8 mouse cellular contexts compared by ENCODE assay signal in genomic region chr17:65961606-65962136, GRCm38 (mm10). TPM values are rescaled to one million over a fixed set of nuclear protein-coding genes. Genes with fewer than 3 reads are reported as not detected.
DNase-seq lines count a peak whose midpoint lies in the region; ATAC-seq and TF ChIP-seq lines count a peak whose summit lies in the region.
"Had no signal": no experiment of that assay in that cellular context is flagged by ENCODE, and none has a peak within 500 bp of the region (broad histone marks: within the 10 kb centered on the region; RNA-seq: fewer than 3 reads in every experiment).

No protein-coding gene starts in this region.

- H3K36me3 ChIP-seq in kidney, postnatal 0 days (ENCODE audit: insufficient read depth, low read length): no peaks in the 10 kb centered on the region
- H3K36me3 ChIP-seq in MEL (ENCODE audit: control insufficient read depth in 1 of 2, insufficient read depth in 2 of 2, low read length in 2 of 2): peaks cover 0 to 7% of the 10 kb centered on the region in 2 experiments; a peak in 2 of 4 replicates
- H3K36me3 ChIP-seq in neural tube, embryonic 15.5 days: no peaks in the 10 kb centered on the region
- H3K36me3 ChIP-seq in midbrain, embryonic 13.5 days: peaks cover 3% of the 10 kb centered on the region; the same call in 1 of the 2 replicates

- no peaks in the 10 kb centered on the region for H3K27me3 ChIP-seq in kidney, postnatal 0 days (ENCODE audit: insufficient read depth, low read length)
- H3K27me3 ChIP-seq in MEL (ENCODE audit: control insufficient read depth in 1 of 2, insufficient read depth in 2 of 2, low read length in 2 of 2): no peaks in the 10 kb centered on the region
- H3K27me3 ChIP-seq in neural tube, embryonic 15.5 days (replicated peaks): no peaks in the 10 kb centered on the region
- H3K27me3 ChIP-seq in midbrain, embryonic 13.5 days: no peaks in the 10 kb centered on the region

- peak; percentile 5 to 59; a peak in 2 of 4 replicates for TF ChIP-seq EP300 in MEL (IDR thresholded peaks at IDR 0.05; ENCODE audit: low read depth in 1 of 2, low read length in 2 of 2)

- DNase-seq in kidney, postnatal 0 days (ENCODE audit: low spot score): no peak
- DNase-seq in kidney, postnatal 14 days: no peak
- DNase-seq in MEL (ENCODE audit: low read depth, low spot score): peak; percentile 71
- DNase-seq in fat pad, adult 2 months (ENCODE audit: extremely low read depth, low read depth, low spot score): peak; percentile 33
- no peak for DNase-seq in right cerebral cortex, postnatal 25 days
- DNase-seq: adrenal gland, postnatal 25 days had no signal

- no peak for TF ChIP-seq CTCF in kidney, postnatal 0 days (IDR thresholded peaks at IDR 0.05; ENCODE audit: low read depth)
- TF ChIP-seq CTCF in MEL (IDR thresholded peaks at IDR 0.05 in 2 of 3, conservative IDR thresholded peaks at IDR 0.05 in 1 of 3; ENCODE audit: control insufficient read depth in 1 of 3, insufficient read depth in 1 of 3, low read depth in 2 of 3, low read length in 3 of 3, poor library complexity in 1 of 3, severe bottlenecking in 1 of 3): no peak

- no peaks in the 10 kb centered on the region for H3K9me3 ChIP-seq in kidney, postnatal 0 days (replicated peaks; ENCODE audit: low read length)
- H3K9me3 ChIP-seq in MEL (replicated peaks; ENCODE audit: insufficient read depth, low read length): no peaks in the 10 kb centered on the region
- H3K9me3 ChIP-seq in neural tube, embryonic 15.5 days (replicated peaks): no peaks in the 10 kb centered on the region
- H3K9me3 ChIP-seq in midbrain, embryonic 13.5 days: no peaks in the 10 kb centered on the region

- peak; percentile 83 for ATAC-seq in kidney, postnatal 0 days (replicated peaks; ENCODE audit: low FRiP score, low read depth)
- peak; percentile 50; the same call in 1 of the 2 replicates for ATAC-seq in neural tube, embryonic 15.5 days (ENCODE audit: low FRiP score)
- ATAC-seq in midbrain, embryonic 13.5 days: no peak

- H3K9ac ChIP-seq in kidney, postnatal 0 days (ENCODE audit: low read depth, low read length): no peak overlapping the region
- H3K9ac ChIP-seq in MEL (ENCODE audit: control insufficient read depth, low read depth, low read length, poor library complexity, severe bottlenecking): no peak overlapping the region
- H3K9ac ChIP-seq in neural tube, embryonic 15.5 days (replicated peaks): no peak overlapping the region
- no peak overlapping the region for H3K9ac ChIP-seq in midbrain, embryonic 13.5 days (replicated peaks)

- no peak for TF ChIP-seq POLR2A in MEL (IDR thresholded peaks at IDR 0.05; ENCODE audit: control insufficient read depth in 1 of 2, insufficient read depth in 1 of 2, low read depth in 1 of 2, low read length in 2 of 2, poor library complexity in 1 of 2)

- no peak overlapping the region for H3K4me2 ChIP-seq in kidney, postnatal 0 days (ENCODE audit: low read length)
- H3K4me2 ChIP-seq in neural tube, embryonic 15.5 days: no peak overlapping the region
- H3K4me2 ChIP-seq in midbrain, embryonic 13.5 days (replicated peaks): no peak overlapping the region

- no peak for TF ChIP-seq RAD21 in MEL (IDR thresholded peaks at IDR 0.05; ENCODE audit: low read depth, low read length)

- no peaks in the 10 kb centered on the region for H3K79me2 ChIP-seq in MEL (ENCODE audit: control insufficient read depth, insufficient read depth, low read length, poor library complexity)

- H3K4me3 ChIP-seq in kidney, postnatal 0 days (replicated peaks; ENCODE audit: low read depth, low read length): no peak overlapping the region
- no peak overlapping the region for H3K4me3 ChIP-seq in MEL (ENCODE audit: control insufficient read depth in 1 of 2, insufficient read depth in 1 of 2, low read depth in 2 of 2, low read length in 2 of 2)
- no peak overlapping the region for H3K4me3 ChIP-seq in neural tube, embryonic 15.5 days (replicated peaks)
- H3K4me3 ChIP-seq in midbrain, embryonic 13.5 days (replicated peaks): no peak overlapping the region

- 81% methylated on average over 2 of the region's 2 CpGs for WGBS in kidney, postnatal 0 days
- WGBS in neural tube, embryonic 15.5 days: 93% methylated on average over 2 of the region's 2 CpGs
- WGBS in midbrain, embryonic 13.5 days: 90% methylated on average over 2 of the region's 2 CpGs

- no peak overlapping the region for H3K27ac ChIP-seq in kidney, postnatal 0 days
- no peak overlapping the region for H3K27ac ChIP-seq in MEL (ENCODE audit: control insufficient read depth, low read depth, low read length)
- no peak overlapping the region for H3K27ac ChIP-seq in neural tube, embryonic 15.5 days (replicated peaks)
- H3K27ac ChIP-seq in midbrain, embryonic 13.5 days: no peak overlapping the region

- H3K4me1 ChIP-seq in kidney, postnatal 0 days (replicated peaks; ENCODE audit: insufficient read depth, low read length): no peaks in the 10 kb centered on the region
- peaks cover 1 to 10% of the 10 kb centered on the region in 2 experiments for H3K4me1 ChIP-seq in MEL (ENCODE audit: control insufficient read depth in 1 of 2, insufficient read depth in 2 of 2, low read length in 2 of 2)
- no peaks in the 10 kb centered on the region for H3K4me1 ChIP-seq in neural tube, embryonic 15.5 days
- no peaks in the 10 kb centered on the region for H3K4me1 ChIP-seq in midbrain, embryonic 13.5 days (replicated peaks)

TF ChIP-seq in MEL, 35 proteins besides CTCF, POLR2A, EP300 and RAD21:
- TF ChIP-seq UBTF (IDR thresholded peaks at IDR 0.05; ENCODE audit: borderline replicate concordance, insufficient read depth, low read depth, low read length): no peak
- peak; percentile 85 for TF ChIP-seq ETS1 (IDR thresholded peaks at IDR 0.05; ENCODE audit: low read depth, low read length)
- no peak for TF ChIP-seq SIN3A (IDR thresholded peaks at IDR 0.05; ENCODE audit: low read length)
- peak; percentile 96 for TF ChIP-seq JUND (IDR thresholded peaks at IDR 0.05; ENCODE audit: low read depth, low read length)
- TF ChIP-seq NRF1 (IDR thresholded peaks at IDR 0.05; ENCODE audit: insufficient read depth, low read depth, low read length, poor library complexity, severe bottlenecking): no peak
- no peak for TF ChIP-seq BHLHE40 (IDR thresholded peaks at IDR 0.05; ENCODE audit: borderline replicate concordance, low read depth, low read length)
- TF ChIP-seq NELFE (IDR thresholded peaks at IDR 0.05; ENCODE audit: low read depth, low read length): no peak
- TF ChIP-seq HCFC1 (IDR thresholded peaks at IDR 0.05; ENCODE audit: low read depth, low read length): no peak
- TF ChIP-seq MAX (IDR thresholded peaks at IDR 0.05; ENCODE audit: low read length): no peak
- TF ChIP-seq POLR2AphosphoS5 (IDR thresholded peaks at IDR 0.05; ENCODE audit: borderline replicate concordance, low read depth, low read length): no peak
- no peak for TF ChIP-seq POLR2AphosphoS2 (IDR thresholded peaks at IDR 0.05; ENCODE audit: low read length)

RNA-seq across cellular contexts. Expression of gene Twsg1, which starts 10.6 kb away (rescaled TPM):
- polyA plus RNA-seq in kidney, postnatal 0 days (2015; fragmentation: Nextera tagmentation; extraction: Ambion mirVana): 112 and 123 TPM in 2 replicates
- 11.9 and 17.0 TPM in 2 replicates for total RNA-seq in MEL (2012; rRNA removed)
- polyA plus RNA-seq in MEL (2012; ENCODE audit: insufficient read depth in 1 of 2, insufficient read length in 2 of 2, low read depth in 1 of 2, low replicate concordance in 2 of 2, missing spikeins in 1 of 2): 10 to 100 TPM in 1 of 2 experiments, not detected in 1; 17.7 TPM
- 47.0 and 59.9 TPM in 2 replicates for polyA plus RNA-seq in neural tube, embryonic 15.5 days (2015; fragmentation: Nextera tagmentation; extraction: Ambion mirVana)
- 66.5 and 70.2 TPM in 2 replicates for polyA plus RNA-seq in midbrain, embryonic 13.5 days (2015; fragmentation: Nextera tagmentation; extraction: Ambion mirVana)

Comparison
In these comparisons a context has a peak if more than half of its experiments do, and no peak if none do; other contexts are left out.
1. DNase-seq: peak in MEL (single experiment) and fat pad, adult 2 months (single experiment); none in kidney, postnatal 0 days (single experiment), kidney, postnatal 14 days (single experiment) and right cerebral cortex, postnatal 25 days (single experiment).